Mouse (Mus musculus) heart, embryonic 10.5 days (tissue): ENCODE measurements around the gene Cnksr1. TPM values are rescaled to one million over a fixed set of nuclear protein-coding genes. Genes with fewer than 3 reads are reported as not detected.

ENCODE experiments used
- DNase-seq: peaks from one replicate; pipeline ENCODE4 v3.0.0-alpha.2; 2017; ENCODE audit warnings: low spot score
- H3K27ac ChIP-seq: fragments of 300-500 bp; sonication (generic); 2 replicates; pipeline ENCODE4 v1.5.1; 2016; ENCODE audit warnings: mild to moderate bottlenecking
- H3K27me3 ChIP-seq: fragments of 300-500 bp; sonication (generic); 2 replicates; pipeline ENCODE4 v1.6.1; 2016; ENCODE audit warnings: mild to moderate bottlenecking; ENCODE audit not compliant: poor library complexity, insufficient read depth, severe bottlenecking
- H3K36me3 ChIP-seq: fragments of 300-500 bp; sonication (generic); 2 replicates; pipeline ENCODE4 v1.6.1; 2016; ENCODE audit warnings: mild to moderate bottlenecking, moderate library complexity
- H3K4me1 ChIP-seq: fragments of 300-500 bp; sonication (generic); 2 replicates; pipeline ENCODE4 v1.6.1; 2016; ENCODE audit warnings: mild to moderate bottlenecking
- H3K4me3 ChIP-seq: fragments of 300-500 bp; sonication (generic); 2 replicates; pipeline ENCODE4 v1.5.1; 2016; ENCODE audit warnings: mild to moderate bottlenecking, moderate library complexity
- H3K9me3 ChIP-seq: fragments of 300-500 bp; sonication (generic); 2 replicates; pipeline ENCODE4 v1.6.1; 2016; ENCODE audit warnings: mild to moderate bottlenecking, moderate library complexity
- WGBS: fragments of 180-500 bp; shearing (Covaris S2); methylation state at CpG from one replicate; pipeline ENCODE4 v1.1.7; 2016; 5-methylcytosine and 5-hydroxymethylcytosine counted together
- polyA plus RNA-seq: library from polyadenylated mRNA; unstranded; fragments of >200 nt; fragmentation: Nextera tagmentation; extraction: Ambion mirVana; gene quantifications from 2 replicates; pipeline ENCODE4 v1.2.1, GENCODE M21; 2016

Gene Cnksr1
- polyA plus RNA-seq, 1 experiment from 2014 or later: 1.2 TPM

GRCm38 (mm10) chr4:134250116-134250929 is 12.1 kb upstream of the Cnksr1 start:
- DNase-seq: no peak

GRCm38 (mm10) chr4:134249651-134250050 is 11.5 kb upstream of the Cnksr1 start:
- Histone ChIP-seq H3K27me3 (peaks cover 73% of the 10 kb centered on the region), H3K4me3 (peak overlapping the region; percentile 60), H3K9me3 (no peaks in the 10 kb centered on the region), H3K4me1 (peaks cover 68% of the 10 kb centered on the region), H3K36me3 (no peaks in the 10 kb centered on the region), H3K27ac (peak overlapping the region; percentile 77)
- 1% methylated on average over 30 of the region's 30 CpGs for WGBS
- DNase-seq: peak; percentile 85

More at GRCm38 (mm10) chr4:134250116-134250929, 12.1 kb upstream of the Cnksr1 start:
- H3K4me3 ChIP-seq: peak overlapping the region; percentile 60
- H3K9me3 ChIP-seq: no peaks in the 10 kb centered on the region
- peak overlapping the region; percentile 88 for H3K27ac ChIP-seq
- peaks cover 79% of the 10 kb centered on the region for H3K27me3 ChIP-seq
- WGBS: 8% methylated on average over 27 of the region's 27 CpGs
- peaks cover 69% of the 10 kb centered on the region for H3K4me1 ChIP-seq
- H3K36me3 ChIP-seq: no peaks in the 10 kb centered on the region

DNA sequence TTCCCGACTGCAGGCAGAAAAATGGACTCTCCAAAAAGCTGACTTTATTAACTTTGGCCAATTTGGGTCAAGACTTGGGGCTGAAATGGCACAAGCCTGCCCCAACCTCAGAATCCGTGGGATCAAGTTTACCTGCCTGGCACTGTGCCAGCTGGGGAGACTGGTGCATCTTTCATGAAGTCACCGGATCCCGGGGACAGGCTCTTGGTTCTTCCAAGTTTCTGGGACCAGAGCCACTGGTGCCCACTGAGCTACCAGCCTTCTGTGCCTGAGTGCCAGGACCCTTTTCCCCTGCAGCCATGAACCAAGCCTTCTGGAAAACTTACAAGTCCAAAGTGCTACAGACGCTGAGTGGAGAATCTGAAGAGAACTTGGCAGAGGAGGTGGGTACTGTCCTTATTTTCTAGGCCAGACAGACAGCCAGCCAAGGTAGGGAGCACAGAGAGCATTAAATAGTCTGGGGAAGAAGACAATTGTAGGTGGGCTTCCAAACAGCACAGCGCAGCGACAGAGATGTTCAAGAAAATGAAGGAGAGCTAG is 8.6 kb upstream of the Cnksr1 start, which contains the start of gene Gm30191:
Gene Gm30191 (plus strand): TSS at position 217 of the 540 bp plus-strand sequence.
- Histone ChIP-seq H3K9me3 (no peaks in the 10 kb centered on the region), H3K36me3 (peaks cover 10% of the 10 kb centered on the region; the same call in 1 of the 2 replicates), H3K27ac (peak within 1 kb of the TSS; percentile 89), H3K4me3 (peak within 1 kb of the TSS; percentile 98), H3K4me1 (peaks cover 52% of the 10 kb centered on the region), H3K27me3 (peaks cover 57% of the 10 kb centered on the region)
- 71% methylated on average over 7 of the region's 7 CpGs for WGBS
- no peak for DNase-seq

GRCm38 (mm10) chr4:134246256-134246655 is 8.1 kb upstream of the Cnksr1 start:
- peaks cover 47% of the 10 kb centered on the region for H3K4me1 ChIP-seq
- no peak overlapping the region for H3K4me3 ChIP-seq
- DNase-seq: no peak
- peaks cover 52% of the 10 kb centered on the region for H3K27me3 ChIP-seq
- WGBS: 54% methylated on average over 4 of the region's 4 CpGs
- peaks cover 10% of the 10 kb centered on the region; the same call in 1 of the 2 replicates for H3K36me3 ChIP-seq
- no peaks in the 10 kb centered on the region for H3K9me3 ChIP-seq
- 0 out of 2 replicates have a peak overlapping the region, but pooled peaks have one; percentile 89 for H3K27ac ChIP-seq

DNA sequence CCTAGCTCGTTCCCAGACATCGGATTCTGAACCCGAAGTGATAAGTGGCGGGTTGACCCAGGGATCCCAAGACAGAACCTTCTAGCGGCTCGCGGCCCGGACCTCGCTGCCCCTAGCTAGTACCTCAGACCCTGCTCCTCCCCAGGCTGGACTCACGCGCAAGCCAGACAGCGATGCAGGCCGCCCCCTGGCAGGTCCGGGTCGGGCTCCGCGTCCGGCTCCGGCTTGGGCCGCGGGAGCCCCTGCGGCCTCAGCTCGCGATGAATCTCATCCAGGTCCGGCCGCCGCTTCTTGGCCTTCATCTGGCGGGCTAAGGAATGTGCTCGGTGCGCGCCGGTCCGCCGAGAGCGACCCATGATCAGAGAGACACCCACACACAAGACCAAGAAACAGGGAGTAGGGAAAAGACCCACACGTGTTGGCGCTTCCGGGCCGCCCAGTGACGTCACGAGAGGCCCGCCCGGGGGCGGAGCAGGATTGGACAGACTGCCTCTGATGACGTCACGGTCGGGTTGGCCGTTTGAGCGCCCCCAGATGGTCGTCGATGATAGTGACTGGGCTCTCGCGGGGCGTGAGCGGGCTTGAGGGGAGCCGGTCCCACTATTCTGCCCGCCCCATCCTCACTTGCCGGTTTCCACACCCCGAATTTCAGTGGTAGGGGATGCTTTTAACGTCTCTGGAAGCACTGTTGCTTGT is 7.1 kb upstream of the Cnksr1 start, which contains the start of gene Zfp593:
Gene Zfp593 (minus strand): TSS at position 445 of the 696 bp plus-strand sequence.
- Histone ChIP-seq H3K27ac (peak within 1 kb of the TSS; percentile 89), H3K4me1 (peaks cover 38% of the 10 kb centered on the region), H3K27me3 (peaks cover 42% of the 10 kb centered on the region), H3K36me3 (peaks cover 10% of the 10 kb centered on the region; the same call in 1 of the 2 replicates), H3K4me3 (peak within 1 kb of the TSS; percentile 98), H3K9me3 (no peaks in the 10 kb centered on the region)
- WGBS: under 1% methylated on average over 60 of the region's 60 CpGs
- DNase-seq: peak; percentile 96

DNA sequence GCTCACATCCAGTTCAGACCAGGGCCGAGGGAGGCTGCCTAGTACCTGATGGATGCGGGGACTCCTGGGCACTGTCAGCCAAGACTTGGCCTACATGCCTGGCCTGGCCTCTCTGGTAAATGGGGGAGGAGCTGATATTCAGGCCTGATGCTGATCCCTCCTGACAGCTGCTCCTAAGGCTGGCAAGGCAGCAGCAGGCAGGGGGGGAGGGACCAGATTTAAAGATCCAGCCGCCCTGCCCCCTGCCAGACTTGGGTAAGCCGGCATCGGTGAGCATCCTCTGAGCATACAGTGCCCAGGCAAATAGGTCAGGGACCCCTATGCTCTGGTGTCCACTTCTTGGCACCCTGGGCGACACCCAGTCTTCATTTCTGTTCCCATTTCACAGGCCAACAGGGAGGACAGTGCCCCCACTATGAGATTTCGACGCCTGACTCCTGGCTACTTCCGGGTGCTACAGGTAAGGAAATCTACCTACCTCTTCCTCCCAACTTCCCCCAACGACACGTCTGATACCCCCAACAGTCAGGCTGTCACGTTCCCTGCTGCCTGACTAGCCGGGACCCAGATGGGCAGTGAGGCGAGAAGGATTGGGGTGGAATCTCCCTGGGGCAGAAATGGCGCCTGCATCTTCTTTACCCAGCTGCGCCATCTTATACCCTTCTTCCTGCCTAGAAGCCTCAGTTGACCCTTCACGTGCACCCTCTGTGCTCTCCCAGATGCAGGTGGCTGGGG is 5.5 kb upstream of the Cnksr1 start, which contains the start of gene E130218I03Rik:
Gene E130218I03Rik (plus strand): TSS at position 147 of the 735 bp plus-strand sequence.
- no peak for DNase-seq
- 89% methylated on average over 17 of the region's 17 CpGs for WGBS
- H3K27me3 ChIP-seq: peaks cover 30% of the 10 kb centered on the region
- peaks cover 10% of the 10 kb centered on the region; the same call in 1 of the 2 replicates for H3K36me3 ChIP-seq
- no peaks in the 10 kb centered on the region for H3K9me3 ChIP-seq
- H3K4me1 ChIP-seq: peaks cover 31% of the 10 kb centered on the region
- no peak within 1 kb of the TSS for H3K27ac ChIP-seq
- peak within 1 kb of the TSS; percentile 98 for H3K4me3 ChIP-seq

DNA sequence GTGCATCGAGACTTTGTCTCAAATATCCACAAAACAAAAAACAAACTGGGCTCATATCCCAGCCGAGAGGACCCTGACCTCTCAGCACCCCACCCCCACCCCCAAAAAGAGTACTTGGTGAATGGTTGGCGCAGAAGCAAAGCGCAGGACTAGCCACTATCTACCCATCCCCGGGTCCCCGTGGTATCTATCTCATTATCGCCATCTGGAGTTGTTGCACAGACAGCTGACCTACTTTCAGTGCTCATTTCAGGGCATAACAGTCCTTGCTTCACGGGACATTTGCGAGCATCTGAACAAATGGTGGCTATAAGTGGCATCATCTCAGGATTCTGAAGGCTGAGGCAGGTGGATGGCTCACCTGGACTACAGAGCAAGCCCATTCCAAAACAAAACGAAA is 487 bp upstream of the Cnksr1 start:
- 12% methylated on average over 10 of the region's 10 CpGs for WGBS
- peak overlapping the region; percentile 59 for H3K4me3 ChIP-seq
- H3K36me3 ChIP-seq: peaks cover 4% of the 10 kb centered on the region; the same call in 1 of the 2 replicates
- DNase-seq: no peak
- H3K27ac ChIP-seq: no peak overlapping the region
- H3K27me3 ChIP-seq: peaks cover 50% of the 10 kb centered on the region
- H3K9me3 ChIP-seq: no peaks in the 10 kb centered on the region
- H3K4me1 ChIP-seq: peaks cover 24% of the 10 kb centered on the region

DNA sequence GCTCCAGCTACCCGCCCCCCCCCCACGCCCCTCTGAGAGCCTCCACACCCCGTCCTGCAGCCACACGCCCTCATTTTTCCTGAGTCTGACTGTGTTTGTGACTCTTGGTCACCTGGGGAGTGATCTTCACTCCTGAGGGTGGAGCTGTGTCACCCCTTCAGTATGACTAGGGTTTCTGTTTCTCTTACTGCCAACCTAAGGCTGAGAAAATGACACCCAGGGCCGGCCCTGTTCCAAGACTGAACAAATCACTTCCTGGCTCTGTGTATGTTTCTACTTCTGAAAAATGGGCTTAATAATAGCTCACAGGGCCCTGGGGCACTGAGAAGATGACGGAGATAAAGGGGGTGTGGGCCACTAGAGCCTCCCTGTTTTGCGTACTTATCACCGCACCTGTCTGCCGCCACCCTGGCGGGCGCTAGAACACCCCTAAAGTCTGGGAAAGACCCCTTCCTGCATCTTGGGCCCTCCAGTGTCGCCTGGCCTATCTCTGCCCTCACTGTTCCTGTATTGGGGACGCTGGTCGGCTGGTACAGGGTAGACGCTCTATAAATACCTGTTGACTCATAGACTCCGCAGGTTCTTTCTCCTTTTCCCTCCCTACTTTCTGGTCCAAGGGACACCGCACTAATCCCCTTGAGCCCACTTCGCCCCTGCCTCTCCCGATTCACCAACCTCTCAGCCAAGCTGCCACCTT is 469 bp downstream of the Cnksr1 start:
- no peaks in the 10 kb centered on the region for H3K9me3 ChIP-seq
- peak overlapping the region; percentile 59 for H3K4me3 ChIP-seq
- peaks cover 20% of the 10 kb centered on the region for H3K4me1 ChIP-seq
- DNase-seq: no peak
- WGBS: 12% methylated on average over 18 of the region's 19 CpGs
- peak overlapping the region; percentile 74 for H3K27ac ChIP-seq
- no peaks in the 10 kb centered on the region for H3K36me3 ChIP-seq
- peaks cover 60% of the 10 kb centered on the region for H3K27me3 ChIP-seq

DNA sequence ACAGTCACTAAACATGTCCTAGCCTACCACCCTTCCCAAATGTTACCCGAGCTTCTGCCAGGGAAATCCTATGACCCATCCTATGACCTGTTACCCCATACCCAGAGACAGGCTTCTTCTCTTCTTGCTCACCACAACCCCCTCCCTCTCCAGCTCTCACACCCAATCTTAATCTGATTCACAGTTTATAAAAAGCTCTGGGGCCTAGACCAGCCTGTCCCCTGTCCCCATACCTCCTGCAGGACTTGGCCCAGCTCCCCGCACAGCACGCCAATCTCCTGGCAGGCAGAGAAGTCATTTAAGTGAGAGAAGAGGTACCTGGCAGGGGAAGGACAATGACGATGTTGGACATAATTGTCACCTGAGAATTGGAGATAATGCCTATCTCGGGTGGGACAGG is 3.3 kb downstream of the Cnksr1 start:
- no peak overlapping the region for H3K27ac ChIP-seq
- no peak for DNase-seq
- peaks cover 24% of the 10 kb centered on the region for H3K4me1 ChIP-seq
- H3K27me3 ChIP-seq: peaks cover 68% of the 10 kb centered on the region
- 71% methylated on average over 5 of the region's 5 CpGs for WGBS
- no peaks in the 10 kb centered on the region for H3K9me3 ChIP-seq
- H3K4me3 ChIP-seq: no peak overlapping the region
- no peaks in the 10 kb centered on the region for H3K36me3 ChIP-seq

DNA sequence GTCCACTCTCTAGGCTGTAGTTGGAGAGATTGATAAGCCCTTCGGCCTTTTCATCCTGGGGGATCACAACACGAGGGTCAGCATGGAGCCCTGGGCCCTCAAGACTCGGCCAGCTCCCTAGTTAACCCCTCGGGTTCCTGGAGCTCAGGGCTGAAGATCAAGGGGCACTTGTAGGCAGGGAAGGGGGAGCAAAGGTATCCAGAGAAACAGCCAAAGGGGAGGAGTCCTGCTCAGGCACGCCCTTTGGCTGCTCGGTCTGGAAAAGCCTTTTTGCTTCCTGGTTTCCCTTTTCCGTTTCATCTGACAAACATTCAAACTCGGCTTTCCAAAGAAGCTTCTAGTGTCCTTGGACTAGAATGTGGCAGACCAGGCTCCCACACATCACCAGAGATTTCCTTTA is 7.8 kb downstream of the Cnksr1 start:
- peaks cover 8% of the 10 kb centered on the region for H3K4me1 ChIP-seq
- H3K4me3 ChIP-seq: no peak overlapping the region
- peaks cover 38% of the 10 kb centered on the region for H3K27me3 ChIP-seq
- H3K9me3 ChIP-seq: no peaks in the 10 kb centered on the region
- no peaks in the 10 kb centered on the region for H3K36me3 ChIP-seq
- DNase-seq: no peak
- H3K27ac ChIP-seq: no peak overlapping the region
- 22% methylated on average over 8 of the region's 8 CpGs for WGBS

DNA sequence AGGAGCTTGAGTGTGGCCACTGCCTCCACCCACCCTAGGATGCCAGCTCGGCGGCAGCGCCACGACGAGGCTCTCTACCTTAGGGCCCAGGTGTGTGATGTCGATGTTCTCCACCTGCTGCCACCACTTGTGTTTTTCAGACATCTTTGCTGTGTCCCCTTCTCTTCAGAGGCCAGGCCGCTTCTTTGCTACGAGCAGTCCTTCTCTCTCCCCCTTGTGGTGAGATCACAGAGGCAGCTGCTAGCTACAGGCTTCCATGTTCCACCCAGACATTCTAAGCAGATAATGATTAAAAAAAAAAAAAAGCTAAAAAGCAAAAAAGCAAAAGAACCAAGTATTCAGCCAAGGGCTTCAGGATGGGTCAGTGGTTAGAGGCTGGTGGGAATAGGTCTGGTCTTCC is 11.0 kb downstream of the Cnksr1 start, which contains the start of gene Catsper4:
Gene Catsper4 (minus strand): TSS at position 190 of the 400 bp plus-strand sequence.
- H3K27me3 ChIP-seq: peaks cover 8% of the 10 kb centered on the region
- 72% methylated on average over 8 of the region's 8 CpGs for WGBS
- H3K4me3 ChIP-seq: no peak within 1 kb of the TSS
- no peak for DNase-seq
- H3K4me1 ChIP-seq: peaks cover 10% of the 10 kb centered on the region
- H3K27ac ChIP-seq: no peak within 1 kb of the TSS
- H3K9me3 ChIP-seq: no peaks in the 10 kb centered on the region
- no peaks in the 10 kb centered on the region for H3K36me3 ChIP-seq
